Mouse (Mus musculus): ENCODE measurements around the gene Cabin1. TPM values are rescaled to one million over a fixed set of nuclear protein-coding genes. Genes with fewer than 3 reads are reported as not detected.

The Cabin1 gene
- polyA plus RNA-seq, 1 experiment from 2014 or later, result 15.4 TPM

DNA sequence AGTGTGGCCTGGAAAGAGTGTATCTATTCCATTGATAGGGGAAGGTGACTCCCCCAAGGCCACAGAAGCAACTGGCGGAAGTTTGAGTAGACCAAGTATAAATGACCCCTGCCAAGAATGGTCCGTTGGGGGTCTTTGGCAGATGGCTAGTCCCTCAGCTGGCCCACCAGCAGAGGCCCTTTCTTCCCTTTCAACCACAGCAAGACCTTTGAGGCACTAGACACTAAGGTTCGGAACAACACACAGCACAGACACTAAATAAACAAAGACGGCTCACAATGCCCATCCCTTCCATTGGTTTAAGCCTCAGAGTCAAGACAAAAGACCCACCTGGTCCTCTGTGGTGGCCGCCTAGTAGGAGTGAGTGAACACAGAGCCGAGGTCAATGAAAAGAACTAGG is 84.9 kb downstream of the Cabin1 start:
- H3K4me1 ChIP-seq (replicated peaks), result peaks cover 33% of the 10 kb centered on the region
- ATAC-seq (ENCODE audit: low read depth), result no peak
- 81% methylated on average over 6 of the region's 6 CpGs for WGBS (ENCODE audit: insufficient replicate concordance)
- H3K27me3 ChIP-seq, result no peaks in the 10 kb centered on the region
- H3K36me3 ChIP-seq, result peaks cover 90% of the 10 kb centered on the region
- no peak overlapping the region for H3K27ac ChIP-seq
- no peak overlapping the region for H3K4me3 ChIP-seq (replicated peaks)
- H3K4me2 ChIP-seq, result no peak overlapping the region
- no peak for DNase-seq
- H3K9ac ChIP-seq, result no peak overlapping the region
- no peaks in the 10 kb centered on the region for H3K9me3 ChIP-seq (replicated peaks)

DNA sequence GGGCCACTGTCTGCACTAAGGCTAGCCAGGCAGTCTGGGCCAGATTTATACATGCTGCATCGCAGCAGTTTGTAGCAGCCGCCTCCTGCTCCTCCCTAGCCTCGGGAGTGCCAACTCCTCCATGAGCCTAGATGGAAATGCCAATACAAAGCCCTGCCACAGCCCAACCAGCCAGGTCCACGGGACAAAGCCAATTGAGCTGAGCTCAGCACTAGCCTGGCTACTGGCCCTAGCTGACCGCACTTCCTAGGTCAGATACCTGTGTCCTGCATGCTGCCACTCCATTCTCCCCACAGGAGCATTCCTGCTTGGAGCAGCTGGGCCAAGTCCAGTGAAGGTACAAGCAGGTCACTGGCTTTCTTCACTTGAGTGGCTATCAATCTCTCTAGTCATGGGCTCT is 86.2 kb downstream of the Cabin1 start:
- ATAC-seq (ENCODE audit: low read depth) (no peak), DNase-seq (no peak)
- Histone ChIP-seq H3K4me2 (no peak overlapping the region), H3K36me3 (peaks cover 87% of the 10 kb centered on the region), H3K9me3 (replicated peaks) (no peaks in the 10 kb centered on the region), H3K27me3 (no peaks in the 10 kb centered on the region), H3K9ac (no peak overlapping the region), H3K27ac (peak overlapping the region; percentile 40), H3K4me3 (replicated peaks) (no peak overlapping the region), H3K4me1 (replicated peaks) (peaks cover 37% of the 10 kb centered on the region)
- 88% methylated on average over 5 of the region's 5 CpGs for WGBS (ENCODE audit: insufficient replicate concordance)

DNA sequence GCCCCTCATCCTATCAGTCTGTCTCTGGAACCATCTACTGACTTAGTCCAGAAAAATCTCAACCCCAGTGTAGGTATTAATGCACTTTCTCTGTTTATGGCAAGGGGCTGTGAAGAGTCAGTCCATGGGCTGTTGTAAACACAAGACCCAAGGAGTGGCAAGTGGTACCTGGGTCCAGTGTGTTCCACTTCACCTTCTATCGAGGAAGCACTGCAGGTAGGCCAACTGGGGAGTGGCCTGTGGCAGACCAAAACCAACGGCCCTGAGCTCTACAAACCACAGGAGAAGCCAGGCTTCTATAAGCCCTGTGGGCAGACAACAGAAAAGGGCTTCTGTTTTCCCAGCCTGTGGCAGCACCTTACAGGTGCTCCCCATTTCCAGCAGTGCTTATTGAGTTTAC is 86.6 kb downstream of the Cabin1 start:
- H3K9me3 ChIP-seq (replicated peaks), result no peaks in the 10 kb centered on the region
- DNase-seq, result no peak
- H3K9ac ChIP-seq, result no peak overlapping the region
- no peaks in the 10 kb centered on the region for H3K27me3 ChIP-seq
- peaks cover 87% of the 10 kb centered on the region for H3K36me3 ChIP-seq
- H3K4me1 ChIP-seq (replicated peaks), result peaks cover 41% of the 10 kb centered on the region
- no peak overlapping the region for H3K4me2 ChIP-seq
- ATAC-seq (ENCODE audit: low read depth), result no peak
- peak overlapping the region; percentile 40 for H3K27ac ChIP-seq
- WGBS (ENCODE audit: insufficient replicate concordance), result 68% methylated on average over 2 of the region's 2 CpGs
- H3K4me3 ChIP-seq (replicated peaks), result no peak overlapping the region

DNA sequence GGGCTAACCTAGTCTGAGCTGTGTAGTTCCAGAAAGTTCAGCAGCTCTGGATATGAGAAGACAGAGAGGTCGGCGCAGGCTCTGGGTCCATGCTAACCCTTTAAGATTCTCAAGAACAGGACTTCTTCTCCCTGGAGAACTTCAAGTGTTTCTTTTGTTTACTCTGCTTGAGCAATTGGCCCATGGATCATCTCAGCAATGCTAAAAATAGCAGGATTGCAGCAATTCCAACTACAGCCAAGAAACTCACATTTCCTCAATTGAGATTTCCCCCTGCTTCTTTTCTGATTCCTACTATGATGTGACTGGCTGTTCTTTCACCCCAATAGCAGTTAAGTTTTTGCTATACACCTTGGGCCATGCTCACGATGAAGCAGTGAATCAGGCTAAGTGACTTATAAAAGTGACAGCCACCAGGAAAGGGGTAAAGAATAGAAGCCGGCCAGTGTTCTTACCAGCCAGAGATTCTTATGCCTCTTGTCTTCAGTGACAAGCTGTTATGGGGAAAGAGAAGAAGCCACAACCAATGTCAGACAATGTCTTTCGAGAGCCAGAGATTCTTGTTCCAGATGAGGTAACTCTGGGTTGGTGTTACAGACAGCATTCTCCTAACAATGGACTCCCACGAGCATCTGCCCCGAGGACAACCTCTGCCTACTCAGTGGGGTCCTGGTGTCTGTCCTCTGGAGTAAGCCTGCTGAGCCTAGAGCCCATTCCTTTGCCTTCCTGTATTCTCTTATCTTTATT is 87.1 kb downstream of the Cabin1 start:
- H3K4me2 ChIP-seq, result no peak overlapping the region
- no peak overlapping the region for H3K4me3 ChIP-seq (replicated peaks)
- ATAC-seq (ENCODE audit: low read depth), result no peak
- DNase-seq, result no peak
- H3K4me1 ChIP-seq (replicated peaks), result peaks cover 42% of the 10 kb centered on the region
- WGBS (ENCODE audit: insufficient replicate concordance), result 77% methylated on average over 7 of the region's 7 CpGs
- peak overlapping the region; percentile 58 for H3K27ac ChIP-seq
- H3K27me3 ChIP-seq, result no peaks in the 10 kb centered on the region
- no peak overlapping the region for H3K9ac ChIP-seq
- peaks cover 88% of the 10 kb centered on the region for H3K36me3 ChIP-seq
- H3K9me3 ChIP-seq (replicated peaks), result no peaks in the 10 kb centered on the region

DNA sequence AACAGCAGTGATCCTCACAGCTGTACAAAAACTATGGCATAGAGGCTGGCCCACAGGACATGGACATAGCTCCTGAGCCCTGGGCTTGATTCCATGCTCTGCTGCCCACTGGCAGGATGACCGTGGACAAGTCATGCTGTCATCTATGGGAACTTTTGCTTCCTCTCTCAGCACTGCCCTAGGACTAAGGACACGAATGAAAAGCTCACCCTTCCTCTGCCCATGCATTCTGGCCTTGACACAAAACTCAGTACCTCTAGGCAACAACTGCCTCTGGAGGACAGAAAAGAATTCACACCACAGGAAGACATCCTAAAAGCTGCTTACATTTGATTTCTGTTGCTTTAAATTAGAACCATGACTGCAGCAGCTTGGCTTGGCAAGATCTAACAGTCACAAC is 87.9 kb downstream of the Cabin1 start:
- DNase-seq (no peak), ATAC-seq (ENCODE audit: low read depth) (no peak)
- Histone ChIP-seq H3K4me3 (replicated peaks) (no peak overlapping the region), H3K27me3 (no peaks in the 10 kb centered on the region), H3K4me2 (no peak overlapping the region), H3K27ac (peak overlapping the region; percentile 58), H3K9ac (no peak overlapping the region), H3K4me1 (replicated peaks) (peaks cover 42% of the 10 kb centered on the region), H3K9me3 (replicated peaks) (no peaks in the 10 kb centered on the region), H3K36me3 (peaks cover 86% of the 10 kb centered on the region)
- 62% methylated on average over 2 of the region's 2 CpGs for WGBS (ENCODE audit: insufficient replicate concordance)

DNA sequence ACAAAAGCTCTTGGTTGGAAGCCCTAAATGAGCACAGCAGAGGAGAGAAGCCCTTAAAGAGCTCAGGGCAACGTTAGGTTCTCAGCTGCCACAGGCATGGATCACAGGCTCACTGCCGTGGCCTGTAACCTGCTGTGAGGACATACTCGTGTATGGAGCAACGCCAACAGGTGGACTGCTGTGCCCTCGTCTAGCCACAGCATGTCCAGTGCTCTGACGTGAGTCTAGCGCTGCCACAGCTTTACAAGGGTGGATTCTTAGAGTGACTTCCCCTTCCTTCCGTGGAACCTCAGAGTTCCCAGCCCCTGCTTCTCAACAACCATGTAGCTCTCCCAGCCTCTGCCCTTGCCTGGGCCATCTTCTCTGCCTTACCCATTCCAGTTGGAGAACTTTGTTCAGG is 88.5 kb downstream of the Cabin1 start:
- Histone ChIP-seq H3K9ac (no peak overlapping the region), H3K4me3 (replicated peaks) (no peak overlapping the region), H3K27me3 (no peaks in the 10 kb centered on the region), H3K36me3 (peaks cover 85% of the 10 kb centered on the region), H3K9me3 (replicated peaks) (no peaks in the 10 kb centered on the region), H3K4me1 (replicated peaks) (peaks cover 42% of the 10 kb centered on the region), H3K27ac (no peak overlapping the region), H3K4me2 (no peak overlapping the region)
- no peak for ATAC-seq (ENCODE audit: low read depth)
- DNase-seq, result no peak
- WGBS (ENCODE audit: insufficient replicate concordance), result 78% methylated on average over 8 of the region's 8 CpGs

DNA sequence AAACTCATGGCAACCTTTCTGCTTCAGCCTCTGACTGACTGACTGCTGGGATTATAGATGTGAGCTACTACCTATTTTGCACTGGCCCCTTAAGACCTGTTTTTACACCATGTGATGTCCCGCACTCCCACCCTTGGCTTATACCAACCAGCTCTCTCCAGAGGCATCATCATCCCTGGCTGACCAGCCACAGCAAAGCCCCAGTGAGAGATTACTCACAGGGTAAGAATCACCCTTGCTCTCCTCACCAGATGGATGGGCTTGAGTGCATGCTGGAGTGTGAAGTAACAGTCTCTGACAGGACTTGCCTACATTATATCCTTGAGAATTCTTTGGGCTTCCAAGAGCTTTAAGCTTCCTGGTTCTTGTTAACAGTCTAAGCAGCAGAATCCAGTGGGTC is 94.2 kb downstream of the Cabin1 start:
- no peak for DNase-seq
- no peak for ATAC-seq (ENCODE audit: low read depth)
- peaks cover 26% of the 10 kb centered on the region for H3K27me3 ChIP-seq
- no peak overlapping the region for H3K9ac ChIP-seq
- H3K9me3 ChIP-seq (replicated peaks), result no peaks in the 10 kb centered on the region
- no peak overlapping the region for H3K27ac ChIP-seq
- H3K4me1 ChIP-seq (replicated peaks), result peaks cover 36% of the 10 kb centered on the region
- no peak overlapping the region for H3K4me3 ChIP-seq (replicated peaks)
- H3K36me3 ChIP-seq, result peaks cover 53% of the 10 kb centered on the region
- no peak overlapping the region for H3K4me2 ChIP-seq
- WGBS (ENCODE audit: insufficient replicate concordance), result 86% methylated on average over 1 of the region's 1 CpGs

DNA sequence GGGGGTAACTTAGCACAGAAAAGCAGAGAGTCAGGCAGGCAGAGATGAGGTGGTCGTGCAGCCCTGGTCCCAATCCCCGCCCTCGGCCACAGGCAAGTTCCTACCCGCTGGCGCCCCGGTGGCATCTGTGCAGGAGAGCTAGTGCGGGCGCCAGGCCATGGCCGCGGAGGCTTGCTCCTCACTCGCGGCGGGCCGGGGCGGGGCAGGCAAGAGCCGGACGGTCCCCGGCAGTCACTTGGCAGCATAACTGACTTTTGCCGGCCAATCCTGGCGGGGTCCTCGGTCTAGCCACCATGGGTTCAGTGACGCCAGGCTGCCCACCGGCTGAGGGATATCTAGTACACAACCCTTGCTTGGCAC is 96.2 kb downstream of the Cabin1 start:
- peak overlapping the region; percentile 71 for H3K4me3 ChIP-seq (replicated peaks)
- peaks cover 30% of the 10 kb centered on the region for H3K4me1 ChIP-seq (replicated peaks)
- H3K4me2 ChIP-seq, result peak overlapping the region; percentile 97
- H3K36me3 ChIP-seq, result peaks cover 59% of the 10 kb centered on the region
- ATAC-seq (ENCODE audit: low read depth) (peak; percentile 64), DNase-seq (peak; percentile 17)
- H3K9ac ChIP-seq, result peak overlapping the region; percentile 78
- H3K9me3 ChIP-seq (replicated peaks), result no peaks in the 10 kb centered on the region
- WGBS (ENCODE audit: insufficient replicate concordance), result 2% methylated on average over 23 of the region's 23 CpGs
- no peak overlapping the region for H3K27ac ChIP-seq
- H3K27me3 ChIP-seq, result peaks cover 26% of the 10 kb centered on the region

DNA sequence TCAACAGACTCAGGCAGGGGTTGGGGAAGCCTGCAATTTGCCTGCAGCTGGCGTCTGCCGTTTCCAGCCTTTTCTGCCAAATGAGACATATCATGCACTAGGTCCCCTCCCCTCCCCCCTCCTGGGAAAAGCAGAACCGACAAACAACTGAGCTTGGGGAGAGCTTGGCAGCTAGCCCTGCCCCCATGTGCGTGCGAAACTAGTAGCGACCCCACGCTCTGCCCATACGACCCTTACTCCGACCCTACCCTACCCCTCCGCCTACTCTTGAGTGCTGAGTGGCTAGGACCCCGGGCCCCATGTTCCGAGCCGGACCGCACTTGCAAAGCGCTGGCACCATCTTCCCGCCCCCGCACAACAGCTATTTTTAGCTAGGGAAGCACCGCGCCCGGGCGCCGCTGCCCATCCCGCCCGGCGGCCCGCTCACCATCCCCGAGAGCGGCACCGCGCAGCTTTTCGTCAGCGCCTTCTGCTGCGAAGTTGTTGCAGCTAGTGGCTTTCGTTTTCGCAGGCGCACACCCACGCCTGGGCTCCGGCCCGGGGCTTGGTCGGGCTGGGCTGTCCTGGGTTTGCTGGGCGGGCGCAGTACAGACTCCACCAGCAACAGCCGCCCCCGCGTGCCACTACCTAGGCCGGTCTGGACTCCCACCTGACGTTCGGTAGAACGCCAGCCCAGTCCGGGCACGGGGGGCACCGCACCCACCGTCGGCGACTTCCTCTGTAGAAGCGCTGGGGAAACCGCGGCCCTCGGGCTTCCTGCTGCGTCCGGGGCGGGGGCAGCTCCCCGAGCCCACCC is 96.8 kb downstream of the Cabin1 start:
- peaks cover 59% of the 10 kb centered on the region for H3K36me3 ChIP-seq
- WGBS (ENCODE audit: insufficient replicate concordance), result 1% methylated on average over 63 of the region's 63 CpGs
- DNase-seq (peak; percentile 23), ATAC-seq (ENCODE audit: low read depth) (peak; percentile 70)
- peaks cover 27% of the 10 kb centered on the region for H3K4me1 ChIP-seq (replicated peaks)
- no peaks in the 10 kb centered on the region for H3K9me3 ChIP-seq (replicated peaks)
- peak overlapping the region; percentile 78 for H3K9ac ChIP-seq
- H3K27me3 ChIP-seq, result peaks cover 26% of the 10 kb centered on the region
- peak overlapping the region; percentile 97 for H3K4me2 ChIP-seq
- peak overlapping the region; percentile 71 for H3K4me3 ChIP-seq (replicated peaks)
- H3K27ac ChIP-seq, result peak overlapping the region; percentile 38

DNA sequence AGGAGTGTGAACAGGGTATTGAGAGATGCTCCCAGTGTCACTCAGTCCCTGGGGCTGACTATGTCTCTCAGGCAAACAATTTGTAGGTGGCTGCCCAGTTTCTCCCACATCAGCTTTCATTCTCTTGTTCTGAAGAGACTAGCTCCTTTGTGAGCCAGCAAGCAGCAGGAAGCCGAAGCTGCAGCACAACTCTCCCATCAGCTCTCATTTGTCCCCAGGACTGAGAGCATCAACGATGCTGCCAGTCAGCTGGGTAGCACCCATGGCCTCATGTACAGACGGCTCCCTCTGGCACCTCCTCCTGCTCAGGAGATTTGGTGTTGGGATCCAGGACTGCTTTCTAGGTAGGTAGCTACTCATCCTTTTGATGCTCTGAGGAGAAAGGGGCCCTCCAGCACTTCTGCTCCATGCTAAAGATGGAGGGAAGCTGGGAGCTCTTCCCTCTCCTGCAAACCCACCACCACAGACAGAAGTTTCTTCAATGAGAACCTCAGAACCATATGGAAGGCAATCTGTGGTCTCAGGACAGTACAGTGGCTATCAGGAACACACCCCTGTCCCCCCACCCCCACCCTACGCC is 97.6 kb downstream of the Cabin1 start:
- DNase-seq, result no peak
- H3K4me2 ChIP-seq, result peak overlapping the region; percentile 97
- ATAC-seq (ENCODE audit: low read depth), result no peak
- peak overlapping the region; percentile 78; the same call in 1 of the 2 replicates for H3K9ac ChIP-seq
- no peaks in the 10 kb centered on the region for H3K9me3 ChIP-seq (replicated peaks)
- H3K4me1 ChIP-seq (replicated peaks), result peaks cover 27% of the 10 kb centered on the region
- H3K36me3 ChIP-seq, result peaks cover 61% of the 10 kb centered on the region
- peak overlapping the region; percentile 71 for H3K4me3 ChIP-seq (replicated peaks)
- no peak overlapping the region for H3K27ac ChIP-seq
- WGBS (ENCODE audit: insufficient replicate concordance), result 64% methylated on average over 4 of the region's 4 CpGs
- peaks cover 26% of the 10 kb centered on the region for H3K27me3 ChIP-seq

DNA sequence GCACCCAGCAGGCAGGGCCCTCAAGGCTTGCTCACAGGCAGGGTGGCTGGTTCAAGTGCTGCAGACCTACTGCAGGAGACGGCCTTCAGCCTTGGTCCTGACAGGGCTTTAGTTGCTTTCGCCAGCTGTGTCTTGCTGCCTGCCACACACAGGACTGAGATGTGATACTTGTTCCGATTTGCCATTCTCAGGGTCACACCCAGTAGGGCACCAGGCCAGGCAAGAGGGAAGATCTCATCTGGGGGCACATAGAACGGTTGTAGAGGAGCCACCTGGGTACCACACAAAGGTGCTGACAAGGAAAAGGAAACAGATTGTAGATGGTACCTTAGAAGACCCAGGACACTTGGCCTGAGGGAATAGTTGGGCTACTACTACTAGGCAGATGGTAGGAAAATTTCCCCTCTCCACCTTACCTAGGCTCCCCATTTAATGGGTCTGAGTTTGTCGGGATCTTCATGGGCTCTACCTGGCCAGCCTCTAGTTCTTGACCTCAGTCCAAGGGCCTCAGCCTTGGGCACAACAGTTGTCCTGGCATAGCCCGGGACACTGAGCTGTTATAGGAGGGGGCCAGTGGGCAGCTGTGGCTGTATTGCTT is 99.4 kb downstream of the Cabin1 start:
- H3K27me3 ChIP-seq, result peaks cover 26% of the 10 kb centered on the region
- DNase-seq (no peak), ATAC-seq (ENCODE audit: low read depth) (no peak)
- no peak overlapping the region for H3K4me3 ChIP-seq (replicated peaks)
- peaks cover 60% of the 10 kb centered on the region for H3K36me3 ChIP-seq
- H3K4me2 ChIP-seq, result no peak overlapping the region
- WGBS (ENCODE audit: insufficient replicate concordance), result 85% methylated on average over 6 of the region's 6 CpGs
- H3K27ac ChIP-seq, result no peak overlapping the region
- H3K9ac ChIP-seq, result no peak overlapping the region
- peaks cover 27% of the 10 kb centered on the region for H3K4me1 ChIP-seq (replicated peaks)
- no peaks in the 10 kb centered on the region for H3K9me3 ChIP-seq (replicated peaks)
